Mouse (Mus musculus) erythroid progenitor cell, adult 5-6 weeks (primary cell): Measurements from ENCODE around the gene Cdc37l1. TPM values are rescaled to one million over a fixed set of nuclear protein-coding genes. Genes with fewer than 3 reads are reported as not detected.

Experiments used
- ATAC-seq: replicated peaks from 2 replicates; pipeline ENCODE4 v1.8.0; 2016; ENCODE audit warnings: moderate number of reproducible peaks, mild to moderate bottlenecking, moderate TSS enrichment, inconsistent platforms; ENCODE audit not compliant: poor library complexity, low FRiP score, severe bottlenecking
- total RNA-seq, 2 experiments: library from RNA; stranded (forward) in 1 of 2; stranded (reverse) in 1 of 2; fragments of 150-400 nt in 1 of 2; fragments of 186-747, 209-891 nt in 1 of 2; gene quantifications; 2 replicates each; pipeline versions ENCODE4 v1.2.3 to v1.2.4; 2015 to 2017; ENCODE audit warnings: low replicate concordance in 2 of 2

Cdc37l1 gene
- total RNA-seq, 2 experiments from 2014 or later = 41.8 to 43.2 TPM

DNA sequence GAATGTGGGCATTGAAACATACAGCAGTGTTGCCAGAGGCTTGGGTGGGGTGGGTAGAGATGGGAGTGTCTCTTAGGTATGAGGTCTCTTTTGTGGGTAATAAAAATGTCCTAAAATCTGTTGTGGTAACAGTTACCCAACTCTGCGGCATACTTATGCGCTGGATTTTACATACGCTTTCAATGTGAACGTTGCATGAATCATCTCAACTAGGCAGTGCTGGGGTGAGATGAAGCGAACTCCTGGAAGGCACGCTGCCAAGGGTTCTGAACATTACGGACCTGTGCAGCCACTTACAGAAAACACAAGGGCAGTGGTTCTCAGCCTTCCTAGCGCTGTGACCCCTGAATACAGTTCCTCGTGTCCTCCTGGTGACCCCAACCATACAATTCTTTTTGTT is 52.5 kb downstream of the Cdc37l1 start:
- no peak for ATAC-seq

DNA sequence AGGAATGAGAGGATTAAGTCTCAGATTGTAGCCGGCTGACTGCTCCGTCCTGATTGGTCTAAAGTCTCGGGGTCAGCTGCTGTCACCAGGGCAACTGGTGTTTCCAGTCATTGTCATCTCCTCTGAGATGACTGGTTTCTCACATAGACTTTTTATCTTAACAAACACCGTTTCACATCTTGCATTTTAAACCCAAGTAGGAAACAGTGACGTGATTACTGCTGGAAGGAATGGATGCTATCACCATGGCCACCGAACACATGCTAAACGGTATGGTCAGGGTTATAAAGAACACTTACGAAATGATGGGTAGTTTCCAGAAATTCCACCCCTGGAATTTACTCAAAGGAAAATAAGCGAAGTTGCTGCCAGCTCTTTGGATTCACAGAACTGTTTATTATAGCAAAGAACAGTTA is 54.2 kb downstream of the Cdc37l1 start:
- no peak for ATAC-seq

DNA sequence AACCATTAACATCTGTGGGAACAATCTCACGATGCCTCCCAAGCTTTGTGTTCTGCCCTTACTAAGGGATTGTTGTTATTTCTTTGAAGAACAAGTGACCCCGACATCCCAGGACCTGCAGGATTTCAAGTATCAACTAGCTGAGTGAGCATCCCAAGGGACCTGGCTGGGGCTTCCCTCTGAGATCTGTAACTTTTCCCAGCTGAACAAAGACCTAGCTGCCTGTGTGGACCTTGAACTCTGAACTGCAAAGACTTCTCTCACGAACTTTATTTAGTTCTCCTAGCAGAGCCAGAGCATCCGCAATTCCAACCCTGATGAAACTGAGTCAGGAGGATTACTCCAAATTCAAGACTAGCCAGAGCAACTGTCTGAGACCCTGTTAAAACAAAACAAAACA is 55.2 kb downstream of the Cdc37l1 start:
- ATAC-seq = no peak

DNA sequence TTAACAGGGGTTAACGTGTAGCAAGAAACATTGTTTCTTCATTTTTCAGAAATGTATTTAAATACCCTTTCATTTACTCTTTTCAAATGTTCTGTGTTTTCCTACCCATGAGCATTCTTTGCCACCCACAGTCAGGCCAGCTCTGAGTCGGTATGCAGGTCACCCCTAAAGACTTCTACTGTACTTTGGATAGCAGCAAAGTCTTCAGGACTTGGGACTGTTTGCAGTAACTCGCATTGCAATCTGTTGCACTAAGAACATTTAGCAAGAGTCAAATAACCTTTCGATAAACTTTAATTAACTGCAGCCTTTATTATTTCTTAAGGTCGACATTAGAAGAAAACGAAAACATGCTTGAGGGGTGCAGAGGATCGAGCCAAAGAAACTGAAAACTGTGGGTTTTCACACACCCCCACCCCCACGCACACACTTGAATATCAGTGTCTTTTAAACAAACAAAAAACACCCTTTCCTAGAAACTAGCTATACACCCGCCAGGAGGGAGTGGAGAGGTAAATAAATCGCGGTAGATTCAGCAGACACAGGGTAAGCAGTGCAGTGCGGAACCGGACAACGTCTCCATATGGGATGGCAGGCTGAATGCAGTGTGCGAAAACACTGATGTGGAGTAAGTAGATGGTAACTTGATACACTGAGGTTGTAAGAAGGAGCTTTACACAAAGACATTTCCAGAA is 56.0 kb downstream of the Cdc37l1 start:
- no peak for ATAC-seq

DNA sequence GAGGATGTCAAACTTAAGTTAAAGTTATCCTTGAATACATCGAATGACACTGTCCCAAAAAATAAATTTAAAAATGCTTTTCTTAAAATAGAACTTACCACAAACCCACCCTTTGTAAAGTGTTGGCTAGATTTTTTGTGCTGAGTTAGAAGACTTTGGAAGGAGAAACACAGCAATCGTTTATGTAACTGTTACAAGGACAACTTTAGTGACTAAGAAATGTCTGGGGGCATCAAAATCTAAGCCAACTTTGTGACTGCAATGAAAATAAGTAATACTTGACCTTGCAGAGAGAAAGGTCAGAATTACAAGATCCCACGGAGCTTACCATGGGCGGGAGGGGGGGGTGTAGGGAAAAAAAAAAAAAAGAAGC is 56.8 kb downstream of the Cdc37l1 start:
- ATAC-seq = no peak

DNA sequence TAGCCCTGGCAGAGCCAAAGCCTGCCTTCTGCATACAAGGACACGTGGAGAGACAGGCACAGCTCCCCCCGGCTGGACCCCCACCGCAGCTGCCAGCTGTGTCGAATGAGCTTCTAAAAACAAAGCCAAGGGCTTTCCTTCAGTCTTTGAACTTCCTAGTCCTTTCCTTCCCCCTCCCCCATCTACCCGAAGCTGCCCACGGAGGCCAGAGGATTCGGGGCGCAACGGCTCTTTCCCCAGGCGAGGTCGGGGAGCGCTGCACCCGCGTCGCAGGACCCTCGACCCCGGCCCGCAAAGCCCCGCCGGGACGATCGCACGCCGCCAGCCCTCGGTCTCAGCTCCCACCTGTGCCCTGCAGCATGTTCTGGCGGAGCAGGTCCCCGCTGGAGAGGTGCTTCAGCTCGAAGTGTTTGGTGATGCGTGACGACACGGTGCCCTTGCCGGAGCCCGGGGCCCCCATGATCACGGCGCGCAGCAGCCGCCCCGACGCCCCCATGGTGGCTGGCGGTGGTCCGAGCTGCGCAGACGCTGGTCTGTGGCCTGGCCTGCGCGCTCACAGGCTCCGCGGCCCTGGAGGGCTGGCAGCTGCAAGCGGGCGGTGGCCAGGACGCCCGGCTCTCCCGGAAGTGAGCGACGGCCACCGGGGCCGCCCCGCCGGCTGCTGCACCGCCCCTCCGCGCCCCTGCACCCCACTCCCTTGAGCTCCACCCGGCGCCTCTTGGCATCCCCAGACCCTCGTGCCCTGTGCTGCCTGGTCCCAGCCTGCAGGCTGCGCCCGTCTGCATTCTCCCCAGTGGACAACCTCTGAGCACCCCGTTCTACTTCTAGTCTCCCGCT is 57.4 kb downstream of the Cdc37l1 start, which contains the start of gene Ak3:
Gene Ak3, minus strand, starts transcription at position 628 of the 837 bp plus-strand sequence.
- peak; percentile 91 for ATAC-seq

DNA sequence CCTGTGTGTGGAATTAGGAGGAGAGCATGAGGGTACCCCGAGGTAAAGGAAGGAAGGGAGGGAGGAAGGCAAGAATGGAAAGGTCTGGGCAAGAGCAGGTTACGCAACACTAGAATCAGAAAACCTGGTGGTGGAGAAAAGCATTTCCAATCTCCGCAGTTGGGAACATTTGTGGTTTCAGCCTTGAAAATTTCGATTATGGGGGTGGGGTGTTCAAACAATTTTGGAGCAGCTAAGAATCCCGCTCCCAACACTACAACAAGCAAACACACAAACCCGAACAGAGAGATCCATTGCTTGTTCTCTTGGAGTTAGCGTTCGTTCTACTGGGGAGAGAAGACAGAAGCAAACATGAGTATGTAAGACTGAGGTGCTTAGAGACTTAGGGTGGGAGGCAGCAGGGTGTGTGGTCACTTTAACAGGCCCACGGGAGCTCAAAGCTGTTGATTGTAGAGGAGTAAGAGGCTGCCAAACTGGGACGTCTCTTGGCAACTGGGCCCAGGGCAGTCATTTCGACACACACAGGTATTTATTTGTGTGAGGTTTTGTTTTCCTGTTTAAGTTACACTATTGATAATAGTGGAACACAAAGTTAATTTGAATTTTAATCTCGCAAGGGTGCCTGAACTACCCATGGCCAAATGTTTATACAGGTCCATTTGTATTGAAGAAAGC is 59.4 kb downstream of the Cdc37l1 start:
- no peak for ATAC-seq

DNA sequence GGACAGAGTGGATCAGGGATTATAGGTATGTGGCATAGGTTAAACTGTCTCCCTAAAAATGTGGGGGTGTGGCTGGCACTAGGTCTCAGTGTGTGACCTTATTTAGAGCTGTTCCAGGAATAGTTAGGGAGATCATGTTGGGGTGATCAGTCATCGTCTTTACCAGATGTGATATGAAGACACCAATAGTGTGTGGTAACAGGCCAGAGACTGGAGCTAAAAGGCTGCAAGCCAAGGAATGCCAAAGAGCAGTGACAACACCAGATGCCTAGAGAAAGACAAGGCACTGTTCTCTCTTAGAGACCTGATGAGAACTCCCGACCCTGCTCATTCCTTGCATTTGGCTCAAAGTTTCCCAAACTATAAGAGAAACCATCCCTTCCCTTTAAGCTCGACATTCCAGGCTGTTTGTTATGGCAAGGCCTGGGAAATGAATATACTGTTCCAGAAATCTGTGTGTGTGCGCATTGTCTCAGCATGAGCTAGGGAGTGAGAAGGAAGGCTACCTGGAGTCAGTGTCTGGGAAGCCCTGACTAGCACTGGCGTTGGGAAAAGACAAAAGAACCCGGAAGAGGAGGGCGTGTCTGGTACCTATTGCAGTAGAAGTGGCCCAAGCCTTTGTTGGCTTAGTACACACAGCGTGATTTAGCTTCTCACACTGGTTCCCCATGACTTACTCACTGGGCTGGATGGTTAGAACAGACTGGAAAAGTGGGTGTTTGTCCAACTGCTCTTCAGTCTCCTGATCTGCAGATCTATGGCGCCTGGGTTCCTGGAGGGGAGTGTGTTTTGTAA is 60.2 kb downstream of the Cdc37l1 start:
- no peak for ATAC-seq

DNA sequence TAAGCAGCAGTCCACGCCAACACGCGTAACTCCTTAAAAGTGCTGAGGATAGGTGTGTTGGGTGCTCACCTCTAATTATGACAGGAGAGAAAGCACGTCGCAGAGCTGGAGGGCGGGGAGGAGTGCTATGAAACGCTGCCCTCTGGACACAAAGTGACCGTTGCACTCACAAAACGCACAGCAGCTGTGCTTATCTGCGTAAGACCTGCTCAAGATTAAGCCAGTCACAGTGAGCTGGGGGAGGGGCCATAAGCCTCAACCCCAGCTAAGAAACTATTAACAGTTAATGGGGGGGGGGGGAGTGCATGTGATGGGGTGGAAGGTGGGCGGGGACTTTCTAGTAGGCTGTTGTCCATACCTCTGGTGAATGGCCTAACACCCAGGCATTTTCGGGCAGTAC is 62.6 kb downstream of the Cdc37l1 start:
- ATAC-seq = no peak

DNA sequence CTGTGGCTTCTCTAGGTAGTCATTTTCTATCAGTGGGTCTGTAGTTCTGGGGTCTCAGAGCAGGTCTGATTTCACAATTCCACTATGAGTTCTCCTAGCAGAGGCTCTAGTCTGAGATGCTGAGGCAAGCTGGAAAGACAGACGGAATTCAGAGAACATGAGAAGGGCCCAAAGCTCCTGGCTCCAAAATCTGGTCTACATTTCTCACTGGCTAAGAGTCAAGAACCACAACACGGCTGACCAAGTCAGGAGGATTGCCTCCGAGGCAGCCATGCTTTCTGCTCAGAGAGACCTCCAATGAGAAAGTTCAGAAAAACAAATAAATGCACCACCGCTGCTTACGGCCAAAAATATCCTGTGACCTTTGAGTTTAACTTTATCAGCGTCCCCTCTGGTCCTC is 64.4 kb downstream of the Cdc37l1 start:
- no peak for ATAC-seq

DNA sequence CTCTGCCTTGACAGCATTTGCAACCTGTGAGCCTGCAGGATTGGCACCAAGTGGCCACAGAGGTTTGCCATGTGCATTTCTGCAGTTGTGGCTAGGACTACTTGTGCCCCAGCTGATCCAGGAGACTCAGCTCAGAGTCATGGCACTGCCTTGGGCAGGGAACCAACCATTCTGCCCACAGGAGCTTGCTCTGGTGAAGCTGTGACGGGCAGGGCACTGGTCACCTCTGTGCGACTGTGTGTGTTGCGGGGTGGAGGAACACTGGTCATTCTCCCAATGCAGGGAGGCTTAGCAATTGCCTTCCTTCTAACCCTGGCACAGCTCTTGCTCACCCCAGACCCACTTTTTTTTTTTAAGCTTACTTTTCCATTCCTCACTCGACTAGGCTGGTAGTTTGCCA is 65.3 kb downstream of the Cdc37l1 start:
- no peak for ATAC-seq

DNA sequence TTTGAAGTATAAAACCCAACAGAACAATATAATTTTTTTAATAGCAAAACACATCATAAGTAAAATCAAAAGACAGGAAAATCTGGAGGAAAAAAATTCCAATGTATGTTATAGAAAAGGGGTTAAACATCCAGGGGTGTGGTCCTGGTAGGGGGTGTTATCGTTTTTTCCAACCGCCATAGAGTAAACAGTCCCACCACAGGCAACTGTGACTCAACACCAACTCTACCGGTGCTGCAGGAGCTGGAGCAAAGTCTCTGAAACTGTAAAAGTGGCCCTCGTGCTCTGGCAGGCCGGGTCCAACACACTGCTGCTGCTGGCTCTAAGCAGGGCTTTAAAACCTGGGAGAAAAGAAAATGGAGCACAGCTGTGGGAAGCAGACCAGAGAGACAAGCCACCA is 68.6 kb downstream of the Cdc37l1 start:
- ATAC-seq = no peak

DNA sequence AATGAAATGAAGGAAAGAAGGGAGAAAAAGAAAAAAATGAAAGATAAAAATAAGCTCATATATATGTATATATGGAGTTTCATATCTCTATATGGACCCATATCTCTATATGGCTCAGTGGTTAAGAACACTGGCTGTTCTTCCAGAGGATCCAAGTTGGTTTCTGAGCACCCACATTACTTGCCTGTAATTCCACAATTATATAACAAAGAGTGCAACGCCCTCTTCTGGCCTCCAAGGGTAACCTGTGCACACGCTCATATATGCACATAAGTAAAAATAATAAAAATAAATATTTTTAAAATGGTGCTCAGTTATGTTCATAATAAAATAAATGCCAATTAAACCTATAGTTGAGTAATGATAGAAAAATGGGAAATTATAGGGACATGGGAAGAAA is 69.5 kb downstream of the Cdc37l1 start:
- ATAC-seq = no peak

DNA sequence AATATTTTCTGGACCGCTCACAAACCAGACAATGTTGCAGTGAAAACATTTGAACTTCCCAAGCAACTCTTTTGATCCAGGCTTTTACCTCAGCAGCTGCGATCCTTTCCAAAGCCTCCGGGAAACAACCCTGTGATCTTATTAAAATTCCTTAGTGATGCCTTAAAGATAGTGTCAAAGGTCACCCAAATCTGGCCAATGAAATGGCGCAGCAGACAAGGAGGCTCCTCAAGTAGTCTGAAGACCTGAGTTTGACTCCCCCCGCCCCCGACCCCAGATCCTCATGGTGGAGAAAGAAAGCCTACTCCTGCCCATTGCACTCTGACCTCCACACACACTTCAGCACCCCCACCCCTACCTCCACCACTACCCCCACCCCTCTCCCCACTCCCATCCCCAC is 70.1 kb downstream of the Cdc37l1 start:
- ATAC-seq = no peak

DNA sequence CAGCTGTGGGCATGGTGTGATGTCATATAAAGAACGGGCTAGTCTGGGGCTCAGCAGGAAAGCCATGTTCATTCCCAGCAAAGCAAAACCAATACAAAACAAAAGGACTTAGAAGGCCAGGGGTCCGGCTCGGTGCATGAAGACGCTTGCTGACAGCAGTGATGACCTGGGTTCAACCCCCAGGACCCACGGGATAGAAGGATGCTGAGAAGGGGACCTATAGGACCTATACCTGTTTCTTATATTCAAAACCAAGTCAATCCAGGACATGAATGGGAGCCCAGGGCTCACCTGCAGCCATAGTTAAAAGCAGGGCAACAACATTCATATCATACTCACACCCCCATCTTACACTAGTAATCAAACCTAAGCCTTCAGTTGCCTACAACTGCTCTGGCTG is 72.9 kb downstream of the Cdc37l1 start:
- no peak for ATAC-seq

DNA sequence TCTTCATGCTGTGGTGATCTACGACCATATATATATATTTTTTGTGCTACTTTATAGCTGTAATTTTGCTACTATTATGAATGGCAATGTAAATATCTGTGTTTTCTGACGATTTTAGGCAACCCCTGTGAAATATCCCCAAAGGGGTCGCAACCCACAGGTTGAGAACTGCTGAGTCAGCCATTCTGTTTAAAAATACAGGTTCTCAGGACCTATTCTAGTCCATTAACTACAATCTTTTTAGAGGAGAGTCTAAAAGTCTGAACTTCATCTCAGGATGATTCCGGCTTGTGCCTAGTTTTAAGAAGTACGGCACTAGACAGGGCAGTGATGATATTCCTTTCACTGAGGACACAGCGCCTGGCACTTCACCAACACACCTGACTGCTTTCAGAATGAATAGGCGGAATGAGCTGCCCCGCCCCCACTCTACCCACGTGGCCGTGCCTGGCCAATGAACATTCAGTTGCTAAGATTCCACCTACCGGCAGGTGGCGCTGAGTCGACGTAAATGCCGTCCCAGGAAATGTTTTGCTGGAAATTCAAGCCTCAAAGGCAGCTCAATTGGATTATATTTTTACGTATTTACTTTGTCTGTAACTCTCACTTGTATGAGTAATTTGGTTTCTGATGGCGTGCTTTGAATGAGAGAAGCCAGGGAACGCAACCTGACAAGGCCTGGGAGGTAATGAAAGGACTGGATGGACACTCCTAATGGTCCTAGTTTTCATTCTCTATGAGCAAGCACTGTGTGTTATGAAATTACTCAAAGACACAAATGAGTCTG is 73.6 kb downstream of the Cdc37l1 start:
- peak; percentile 74 for ATAC-seq

DNA sequence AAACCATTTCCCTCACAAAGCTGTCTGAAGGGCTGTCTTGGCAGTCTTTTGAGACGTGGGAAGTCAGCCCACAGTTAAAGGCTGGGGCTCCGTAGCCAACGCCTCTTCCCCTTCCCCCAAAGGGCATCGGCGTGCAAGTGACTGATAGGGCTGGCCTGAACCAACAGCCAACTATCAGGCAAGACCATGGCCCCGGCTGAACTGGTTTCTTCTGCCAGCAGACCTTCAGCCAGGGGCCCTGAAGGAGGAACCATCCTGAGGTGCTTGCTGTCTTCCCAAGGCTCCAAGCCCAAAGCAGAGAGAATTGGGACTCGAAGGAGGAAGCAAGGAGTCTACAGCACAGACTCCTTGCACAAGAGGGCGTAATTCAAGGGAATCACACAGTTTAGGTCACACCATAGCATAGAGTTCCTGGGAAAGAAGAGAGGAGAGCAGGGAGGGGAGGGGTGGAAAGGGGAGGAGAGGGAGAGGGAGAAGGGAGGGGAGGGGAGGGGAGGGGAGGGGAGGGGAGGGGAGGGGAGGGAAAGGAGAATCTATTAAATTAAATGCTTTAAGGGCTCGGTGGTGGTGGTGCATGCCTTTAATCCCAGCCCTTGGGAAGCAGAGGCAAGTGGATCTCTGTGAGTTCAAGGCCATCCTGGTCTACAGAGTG is 74.4 kb downstream of the Cdc37l1 start:
- ATAC-seq = peak; percentile 78

DNA sequence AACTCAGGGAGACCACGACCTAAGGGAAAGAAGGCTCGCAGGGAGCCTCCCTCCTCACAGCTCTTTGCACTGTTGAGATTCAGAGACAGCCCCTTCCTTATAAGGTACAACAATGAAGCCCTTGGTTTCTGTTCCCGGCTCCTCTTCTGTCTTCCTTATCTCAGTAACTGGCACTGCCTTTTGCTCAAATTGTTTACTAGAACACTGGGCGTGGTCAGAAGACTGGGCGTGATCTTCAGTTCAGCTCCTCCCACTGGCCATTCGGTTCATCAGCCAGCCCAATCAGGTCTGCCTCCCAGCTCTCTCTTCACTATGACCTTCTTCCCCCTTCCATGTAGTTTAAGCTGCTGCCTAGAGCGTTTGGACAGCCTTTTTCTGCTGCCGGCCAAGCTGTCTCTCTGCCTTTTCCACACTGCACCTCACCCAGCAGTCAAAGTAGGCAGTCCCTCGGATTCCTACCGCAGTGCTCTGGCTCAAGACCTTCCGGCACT is 76.9 kb downstream of the Cdc37l1 start:
- peak; percentile 75 for ATAC-seq

DNA sequence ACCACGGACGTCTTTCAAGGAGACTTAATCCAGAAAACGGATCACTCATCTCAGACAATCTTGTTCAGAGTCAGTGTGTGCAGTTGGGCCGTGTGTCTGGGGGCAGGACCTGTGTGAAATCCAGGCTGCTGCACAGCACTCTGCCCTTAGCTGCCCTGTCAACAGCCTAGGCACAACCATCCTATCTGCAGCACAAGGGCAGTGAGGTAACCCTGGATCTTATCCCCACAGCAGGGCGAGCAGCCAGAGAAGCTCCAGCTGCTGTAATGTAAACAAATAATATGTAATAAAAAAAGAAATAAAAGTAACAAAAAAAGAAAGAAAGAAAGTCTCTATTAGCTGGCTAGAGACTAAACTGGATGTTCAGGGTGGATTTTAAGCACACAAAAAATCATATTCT is 79.0 kb downstream of the Cdc37l1 start:
- no peak for ATAC-seq
